Mouse (Mus musculus): Measurements from ENCODE around the gene Calml4.

DNA sequence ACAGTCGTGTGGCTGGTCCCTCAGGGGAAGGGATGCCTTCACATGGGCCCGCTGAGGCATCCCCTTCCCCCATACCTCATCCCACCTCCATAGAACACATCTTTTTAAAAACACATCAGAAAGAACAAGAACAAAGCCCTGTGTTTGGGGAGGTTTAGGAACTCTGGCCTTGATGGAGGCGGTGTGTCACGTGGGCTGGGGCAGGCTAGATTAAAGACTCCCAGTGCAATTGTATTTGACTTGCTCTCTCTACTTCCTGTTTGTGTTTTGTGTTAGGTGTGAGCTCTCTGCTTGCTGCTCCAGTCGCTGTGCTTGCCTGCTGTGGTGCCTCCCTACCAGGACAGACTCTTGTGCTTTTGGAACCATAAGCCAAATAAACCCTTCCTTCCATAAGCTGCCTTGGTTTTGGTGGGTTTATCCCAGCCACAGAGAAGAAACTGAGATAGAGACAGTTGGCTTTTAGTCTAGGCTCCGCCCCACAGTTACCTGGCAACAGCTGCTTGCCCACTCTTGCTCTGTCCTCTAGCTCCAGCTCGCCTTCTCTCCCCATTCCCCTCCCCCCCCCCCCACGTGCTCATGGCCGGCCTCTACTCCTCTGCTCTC lies 32.0 kb upstream of the Calml4 start:
- no peak for TF ChIP-seq CTCF (IDR thresholded peaks at IDR 0.05; ENCODE audit: control insufficient read depth, insufficient read depth, insufficient read length)
- TF ChIP-seq CEBPB (IDR thresholded peaks at IDR 0.05; ENCODE audit: low read depth), result no peak
